Mouse (Mus musculus): Measurements from ENCODE around the gene Pfkl. TPM values are rescaled to one million over a fixed set of nuclear protein-coding genes. Genes with fewer than 3 reads are reported as not detected.

The Pfkl gene
- polyA plus RNA-seq, 1 experiment from 2014 or later, result 113 TPM

- under 1% methylated on average over 59 of the region's 59 CpGs for WGBS
- Histone ChIP-seq H3K4me1 (peaks cover 29% of the 10 kb centered on the region), H3K9me3 (no peaks in the 10 kb centered on the region), H3K27me3 (replicated peaks) (no peaks in the 10 kb centered on the region), H3K9ac (peak overlapping the region; percentile 86), H3K27ac (peak overlapping the region; percentile 75), H3K36me3 (no peaks in the 10 kb centered on the region; the same call in 1 of the 2 replicates), H3K4me2 (replicated peaks) (peak overlapping the region; percentile 77), H3K4me3 (peak overlapping the region; percentile 72)
- peak; percentile 97 for ATAC-seq (ENCODE audit: low FRiP score, low read depth)
Observed at GRCm38 (mm10) chr10:78009184-78009944, 519 bp downstream of the Pfkl start.

- peak overlapping the region; percentile 86 for H3K9ac ChIP-seq
- H3K36me3 ChIP-seq, result no peaks in the 10 kb centered on the region; the same call in 1 of the 2 replicates
- peak overlapping the region; percentile 77 for H3K4me2 ChIP-seq (replicated peaks)
- H3K9me3 ChIP-seq, result no peaks in the 10 kb centered on the region
- H3K27me3 ChIP-seq (replicated peaks), result no peaks in the 10 kb centered on the region
- WGBS, result 70% methylated on average over 3 of the region's 3 CpGs
- peaks cover 29% of the 10 kb centered on the region for H3K4me1 ChIP-seq
- no peak for ATAC-seq (ENCODE audit: low FRiP score, low read depth)
- H3K4me3 ChIP-seq, result no peak overlapping the region
- H3K27ac ChIP-seq, result no peak overlapping the region
Observed at GRCm38 (mm10) chr10:78008169-78008568, 1.7 kb downstream of the Pfkl start.

GRCm38 (mm10) chr10:78007203-78007602, 2.7 kb downstream of the Pfkl start:
- peaks cover 3% of the 10 kb centered on the region; the same call in 1 of the 2 replicates for H3K36me3 ChIP-seq
- no peaks in the 10 kb centered on the region for H3K27me3 ChIP-seq (replicated peaks)
- no peak overlapping the region for H3K27ac ChIP-seq
- H3K4me2 ChIP-seq (replicated peaks), result peak overlapping the region; percentile 31
- H3K9ac ChIP-seq, result 0 out of 2 replicates have a peak overlapping the region, but pooled peaks have one; percentile 10
- peaks cover 29% of the 10 kb centered on the region for H3K4me1 ChIP-seq
- WGBS, result 32% methylated on average over 7 of the region's 7 CpGs
- no peak overlapping the region for H3K4me3 ChIP-seq
- no peak for ATAC-seq (ENCODE audit: low FRiP score, low read depth)
- H3K9me3 ChIP-seq, result no peaks in the 10 kb centered on the region

GRCm38 (mm10) chr10:78005791-78006438, 4.0 kb downstream of the Pfkl start:
- Histone ChIP-seq H3K9ac (no peak overlapping the region), H3K27ac (no peak overlapping the region), H3K4me1 (peaks cover 29% of the 10 kb centered on the region), H3K4me2 (replicated peaks) (no peak overlapping the region), H3K36me3 (peaks cover 16% of the 10 kb centered on the region), H3K4me3 (no peak overlapping the region), H3K9me3 (no peaks in the 10 kb centered on the region), H3K27me3 (replicated peaks) (no peaks in the 10 kb centered on the region)
- 88% methylated on average over 4 of the region's 4 CpGs for WGBS
- no peak for ATAC-seq (ENCODE audit: low FRiP score, low read depth)

- Histone ChIP-seq H3K36me3 (peaks cover 29% of the 10 kb centered on the region), H3K4me3 (no peak overlapping the region), H3K4me2 (replicated peaks) (no peak overlapping the region), H3K4me1 (peaks cover 29% of the 10 kb centered on the region), H3K27me3 (replicated peaks) (no peaks in the 10 kb centered on the region), H3K9me3 (no peaks in the 10 kb centered on the region), H3K27ac (no peak overlapping the region), H3K9ac (no peak overlapping the region)
- no peak for ATAC-seq (ENCODE audit: low FRiP score, low read depth)
- WGBS, result 85% methylated on average over 3 of the region's 3 CpGs
Observed at GRCm38 (mm10) chr10:78004479-78005100, 5.3 kb downstream of the Pfkl start.

GRCm38 (mm10) chr10:78002316-78002715, 7.6 kb downstream of the Pfkl start:
- ATAC-seq (ENCODE audit: low FRiP score, low read depth), result no peak
- H3K9me3 ChIP-seq, result no peaks in the 10 kb centered on the region
- H3K36me3 ChIP-seq, result peaks cover 46% of the 10 kb centered on the region

GRCm38 (mm10) chr10:78001796-78002195, 8.1 kb downstream of the Pfkl start:
- no peak for ATAC-seq (ENCODE audit: low FRiP score, low read depth)
- WGBS, result 95% methylated on average over 11 of the region's 11 CpGs
- H3K36me3 ChIP-seq, result peaks cover 51% of the 10 kb centered on the region

More at GRCm38 (mm10) chr10:78002316-78002715, 7.6 kb downstream of the Pfkl start:
- no peak overlapping the region for H3K4me2 ChIP-seq (replicated peaks)
- WGBS, result 92% methylated on average over 2 of the region's 2 CpGs
- H3K27me3 ChIP-seq (replicated peaks), result no peaks in the 10 kb centered on the region
- no peak overlapping the region for H3K4me3 ChIP-seq
- no peak overlapping the region for H3K9ac ChIP-seq
- H3K27ac ChIP-seq, result no peak overlapping the region
- H3K4me1 ChIP-seq, result peaks cover 14% of the 10 kb centered on the region

GRCm38 (mm10) chr10:78000200-78000599, 9.7 kb downstream of the Pfkl start:
- Histone ChIP-seq H3K4me3 (no peak overlapping the region), H3K4me2 (replicated peaks) (no peak overlapping the region), H3K9ac (no peak overlapping the region), H3K27ac (no peak overlapping the region), H3K4me1 (no peaks in the 10 kb centered on the region), H3K36me3 (peaks cover 67% of the 10 kb centered on the region), H3K27me3 (replicated peaks) (no peaks in the 10 kb centered on the region), H3K9me3 (no peaks in the 10 kb centered on the region)
- WGBS, result 95% methylated on average over 5 of the region's 5 CpGs
- no peak for ATAC-seq (ENCODE audit: low FRiP score, low read depth)

More at GRCm38 (mm10) chr10:78001796-78002195, 8.1 kb downstream of the Pfkl start:
- Histone ChIP-seq H3K9ac (no peak overlapping the region), H3K27ac (no peak overlapping the region), H3K4me1 (peaks cover 9% of the 10 kb centered on the region), H3K9me3 (no peaks in the 10 kb centered on the region), H3K27me3 (replicated peaks) (no peaks in the 10 kb centered on the region), H3K4me3 (no peak overlapping the region), H3K4me2 (replicated peaks) (no peak overlapping the region)

- Histone ChIP-seq H3K4me1 (no peaks in the 10 kb centered on the region), H3K4me3 (no peak overlapping the region), H3K9ac (no peak overlapping the region), H3K27ac (no peak overlapping the region), H3K9me3 (no peaks in the 10 kb centered on the region), H3K4me2 (replicated peaks) (no peak overlapping the region), H3K27me3 (replicated peaks) (no peaks in the 10 kb centered on the region), H3K36me3 (peaks cover 87% of the 10 kb centered on the region)
- ATAC-seq (ENCODE audit: low FRiP score, low read depth), result no peak
- 94% methylated on average over 3 of the region's 3 CpGs for WGBS
Observed at GRCm38 (mm10) chr10:77995639-77996038, 14.2 kb downstream of the Pfkl start.

- H3K4me2 ChIP-seq (replicated peaks), result no peak overlapping the region
- H3K4me1 ChIP-seq, result no peaks in the 10 kb centered on the region
- WGBS, result 80% methylated on average over 5 of the region's 5 CpGs
- no peak overlapping the region for H3K4me3 ChIP-seq
- no peaks in the 10 kb centered on the region for H3K9me3 ChIP-seq
- H3K27me3 ChIP-seq (replicated peaks), result no peaks in the 10 kb centered on the region
- peaks cover 62% of the 10 kb centered on the region for H3K36me3 ChIP-seq
- no peak overlapping the region for H3K27ac ChIP-seq
- ATAC-seq (ENCODE audit: low FRiP score, low read depth), result no peak
- H3K9ac ChIP-seq, result no peak overlapping the region
Observed at GRCm38 (mm10) chr10:77985775-77986174, 24.1 kb downstream of the Pfkl start.

- Histone ChIP-seq H3K27me3 (replicated peaks) (no peaks in the 10 kb centered on the region), H3K36me3 (peaks cover 58% of the 10 kb centered on the region), H3K4me1 (no peaks in the 10 kb centered on the region), H3K9ac (no peak overlapping the region), H3K27ac (no peak overlapping the region), H3K9me3 (no peaks in the 10 kb centered on the region), H3K4me2 (replicated peaks) (no peak overlapping the region), H3K4me3 (no peak overlapping the region)
- WGBS, result 2% methylated on average over 4 of the region's 4 CpGs
- ATAC-seq (ENCODE audit: low FRiP score, low read depth), result peak; percentile 51
Observed at GRCm38 (mm10) chr10:77984660-77985059, 25.2 kb downstream of the Pfkl start.
